Mouse (Mus musculus) MEL (cell line): ENCODE measurements around the gene Leng8. TPM values are rescaled to one million over a fixed set of nuclear protein-coding genes. Genes with fewer than 3 reads are reported as not detected.

Experiments
- DNase-seq: peaks from one replicate; pipeline ENCODE4 v3.0.0; 2011; ENCODE audit warnings: low read depth, low spot score
- H3K27ac ChIP-seq: 2 replicates; pipeline ENCODE4 v1.5.1; 2012; ENCODE audit warnings: low read depth, mild to moderate bottlenecking, control low read depth, low read length, moderate library complexity; ENCODE audit not compliant: control insufficient read depth
- H3K27me3 ChIP-seq, 2 experiments: fragments of 150-350 bp in 1 of 2; sonication (generic) in 1 of 2; 2 replicates each; pipeline ENCODE4 v1.6.1; 2012; ENCODE audit warnings: low read length in 2 of 2, mild to moderate bottlenecking in 2 of 2, improper control_type of control experiment in 1 of 2, moderate library complexity in 1 of 2; ENCODE audit not compliant: insufficient read depth in 2 of 2, control insufficient read depth in 1 of 2
- H3K36me3 ChIP-seq, 2 experiments: 2 replicates each; pipeline ENCODE4 v1.6.1; 2012 to 2014; ENCODE audit warnings: low read length in 2 of 2, improper control_type of control experiment in 1 of 2, inconsistent platforms in 1 of 2, mild to moderate bottlenecking in 1 of 2; ENCODE audit not compliant: insufficient read depth in 2 of 2, control insufficient read depth in 1 of 2
- H3K4me1 ChIP-seq, 2 experiments: fragments of 150-350 bp in 1 of 2; sonication (generic) in 1 of 2; 2 replicates each; pipeline ENCODE4 v1.6.1; 2012; ENCODE audit warnings: low read length in 2 of 2, improper control_type of control experiment in 1 of 2, mild to moderate bottlenecking in 1 of 2; ENCODE audit not compliant: insufficient read depth in 2 of 2, control insufficient read depth in 1 of 2
- H3K4me3 ChIP-seq, 2 experiments: fragments of 150-350 bp in 1 of 2; sonication (generic) in 1 of 2; 2 replicates each; pipeline ENCODE4 v1.5.1; 2012; ENCODE audit warnings: low read depth in 2 of 2, low read length in 2 of 2, mild to moderate bottlenecking in 2 of 2, moderate library complexity in 2 of 2, control low read depth in 1 of 2, improper control_type of control experiment in 1 of 2; ENCODE audit not compliant: control insufficient read depth in 1 of 2, insufficient read depth in 1 of 2
- H3K79me2 ChIP-seq: 2 replicates; pipeline ENCODE4 v1.6.1; 2012; ENCODE audit warnings: mild to moderate bottlenecking, low read length, moderate library complexity; ENCODE audit not compliant: control insufficient read depth, poor library complexity, insufficient read depth
- H3K9ac ChIP-seq: 2 replicates; pipeline ENCODE4 v1.6.1; 2012; ENCODE audit warnings: low read depth, mild to moderate bottlenecking, control low read depth, low read length, moderate library complexity; ENCODE audit not compliant: control insufficient read depth, poor library complexity, severe bottlenecking
- H3K9me3 ChIP-seq: fragments of 150-350 bp; sonication (generic); replicated peaks from 2 replicates; pipeline ENCODE4 v1.6.1; 2012; ENCODE audit warnings: mild to moderate bottlenecking, low read length, improper control_type of control experiment, moderate library complexity; ENCODE audit not compliant: insufficient read depth
- BHLHE40 ChIP-seq: IDR thresholded peaks from 2 replicates; pipeline ENCODE4 v1.6.1; 2012; ENCODE audit warnings: low read depth, mild to moderate bottlenecking, inconsistent platforms, low read length, improper control_type of control experiment, borderline replicate concordance
- CHD1 ChIP-seq: IDR thresholded peaks from 2 replicates; pipeline ENCODE4 v1.6.1; 2012; ENCODE audit warnings: low read depth, mild to moderate bottlenecking, inconsistent platforms, low read length, improper control_type of control experiment
- CHD2 ChIP-seq: IDR thresholded peaks from 2 replicates; pipeline ENCODE4 v1.6.1; 2011; ENCODE audit warnings: low read length, improper control_type of control experiment
- E2F4 ChIP-seq: IDR thresholded peaks from 2 replicates; pipeline ENCODE4 v1.6.1; 2011; ENCODE audit warnings: low read depth, low read length, improper control_type of control experiment, borderline replicate concordance
- GABPA ChIP-seq: IDR thresholded peaks from 2 replicates; pipeline ENCODE4 v1.6.1; 2012; ENCODE audit warnings: low read depth, mild to moderate bottlenecking, inconsistent platforms, low read length, improper control_type of control experiment, moderate library complexity
- HCFC1 ChIP-seq: IDR thresholded peaks from 2 replicates; pipeline ENCODE4 v1.6.1; 2012; ENCODE audit warnings: low read depth, mild to moderate bottlenecking, inconsistent platforms, low read length, improper control_type of control experiment, moderate library complexity
- JUND ChIP-seq: IDR thresholded peaks from 2 replicates; pipeline ENCODE4 v1.6.1; 2011; ENCODE audit warnings: low read depth, mild to moderate bottlenecking, improper control_type of control experiment, low read length
- KAT2A ChIP-seq: conservative IDR thresholded peaks from 2 replicates; pipeline ENCODE4 v1.6.1; 2012; ENCODE audit warnings: low read depth, low read length, improper control_type of control experiment, inconsistent platforms
- MAFK ChIP-seq: IDR thresholded peaks from 2 replicates; pipeline ENCODE4 v1.6.1; 2011; ENCODE audit warnings: low read depth, mild to moderate bottlenecking, low read length, improper control_type of control experiment, borderline replicate concordance
- MAX ChIP-seq: IDR thresholded peaks from 2 replicates; pipeline ENCODE4 v1.6.1; 2011; ENCODE audit warnings: low read length, improper control_type of control experiment
- MXI1 ChIP-seq: IDR thresholded peaks from 2 replicates; pipeline ENCODE4 v1.6.1; 2011; ENCODE audit warnings: mild to moderate bottlenecking, low read depth, low read length, improper control_type of control experiment
- NRF1 ChIP-seq: IDR thresholded peaks from 2 replicates; pipeline ENCODE4 v1.6.1; 2014; ENCODE audit warnings: low read depth, mild to moderate bottlenecking, inconsistent platforms, low read length, improper control_type of control experiment, moderate library complexity; ENCODE audit not compliant: poor library complexity, insufficient read depth, severe bottlenecking
- POLR2A ChIP-seq, 2 experiments: IDR thresholded peaks; 2 replicates each; pipeline ENCODE4 v1.6.1; 2011 to 2012; ENCODE audit warnings: low read length in 2 of 2, mild to moderate bottlenecking in 2 of 2, control low read depth in 1 of 2, improper control_type of control experiment in 1 of 2, low read depth in 1 of 2, moderate library complexity in 1 of 2; ENCODE audit not compliant: control insufficient read depth in 1 of 2, insufficient read depth in 1 of 2, poor library complexity in 1 of 2
- POLR2AphosphoS5 ChIP-seq: IDR thresholded peaks from 2 replicates; pipeline ENCODE4 v1.6.1; 2012; ENCODE audit warnings: low read depth, borderline replicate concordance, mild to moderate bottlenecking, inconsistent platforms, low read length, moderate library complexity, mixed read lengths
- RAD21 ChIP-seq: IDR thresholded peaks from 2 replicates; pipeline ENCODE4 v1.6.1; 2011; ENCODE audit warnings: mild to moderate bottlenecking, low read depth, low read length, improper control_type of control experiment
- SIN3A ChIP-seq: IDR thresholded peaks from 2 replicates; pipeline ENCODE4 v1.6.1; 2012; ENCODE audit warnings: low read length, improper control_type of control experiment, inconsistent platforms
- SMC3 ChIP-seq: IDR thresholded peaks from 2 replicates; pipeline ENCODE4 v1.6.1; 2011; ENCODE audit warnings: low read depth, low read length, improper control_type of control experiment
- TAL1 ChIP-seq: IDR thresholded peaks from 2 replicates; pipeline ENCODE4 v1.6.1; 2012; ENCODE audit warnings: mild to moderate bottlenecking, inconsistent platforms, low read length, moderate library complexity, mixed read lengths
- USF1 ChIP-seq: IDR thresholded peaks from 2 replicates; pipeline ENCODE4 v1.6.1; 2014; ENCODE audit warnings: low read depth, mild to moderate bottlenecking, inconsistent platforms, low read length, improper control_type of control experiment, moderate library complexity
- USF2 ChIP-seq, 2 experiments: IDR thresholded peaks; 2 replicates each; pipeline ENCODE4 v1.6.1; 2011 to 2012; ENCODE audit warnings: improper control_type of control experiment in 2 of 2, low read length in 2 of 2, borderline replicate concordance in 1 of 2, inconsistent platforms in 1 of 2, low read depth in 1 of 2, mild to moderate bottlenecking in 1 of 2; ENCODE audit not compliant: insufficient read depth in 1 of 2
- ZC3H11A ChIP-seq: IDR thresholded peaks from 2 replicates; pipeline ENCODE4 v1.6.1; 2012; ENCODE audit warnings: low read depth, mild to moderate bottlenecking, inconsistent platforms, low read length, improper control_type of control experiment
- ZKSCAN1 ChIP-seq: IDR thresholded peaks from 2 replicates; pipeline ENCODE4 v1.6.1; 2012; ENCODE audit warnings: low read depth, mild to moderate bottlenecking, inconsistent platforms, low read length, improper control_type of control experiment, moderate library complexity
- polyA plus RNA-seq, 2 experiments: library from polyadenylated mRNA; stranded (reverse) in 1 of 2; unstranded in 1 of 2; fragments of >175 nt in 1 of 2; fragments of >200 nt in 1 of 2; gene quantifications; 2 replicates each; pipeline versions ENCODE4 v1.2.1 to v1.2.4; 2012; ENCODE audit warnings: low replicate concordance in 2 of 2, low read depth in 1 of 2; ENCODE audit not compliant: insufficient read length in 2 of 2, insufficient read depth in 1 of 2, missing spikeins in 1 of 2
- total RNA-seq: library from RNA; depleted of rRNA; stranded (reverse); fragments of 300-350 nt; gene quantifications from 2 replicates; pipeline ENCODE4 v1.2.3, GENCODE M21; 2012

Gene Leng8
- total and polyA plus RNA-seq, 3 experiments = 28.2 to 89.9 TPM; not detected in 1

DNA sequence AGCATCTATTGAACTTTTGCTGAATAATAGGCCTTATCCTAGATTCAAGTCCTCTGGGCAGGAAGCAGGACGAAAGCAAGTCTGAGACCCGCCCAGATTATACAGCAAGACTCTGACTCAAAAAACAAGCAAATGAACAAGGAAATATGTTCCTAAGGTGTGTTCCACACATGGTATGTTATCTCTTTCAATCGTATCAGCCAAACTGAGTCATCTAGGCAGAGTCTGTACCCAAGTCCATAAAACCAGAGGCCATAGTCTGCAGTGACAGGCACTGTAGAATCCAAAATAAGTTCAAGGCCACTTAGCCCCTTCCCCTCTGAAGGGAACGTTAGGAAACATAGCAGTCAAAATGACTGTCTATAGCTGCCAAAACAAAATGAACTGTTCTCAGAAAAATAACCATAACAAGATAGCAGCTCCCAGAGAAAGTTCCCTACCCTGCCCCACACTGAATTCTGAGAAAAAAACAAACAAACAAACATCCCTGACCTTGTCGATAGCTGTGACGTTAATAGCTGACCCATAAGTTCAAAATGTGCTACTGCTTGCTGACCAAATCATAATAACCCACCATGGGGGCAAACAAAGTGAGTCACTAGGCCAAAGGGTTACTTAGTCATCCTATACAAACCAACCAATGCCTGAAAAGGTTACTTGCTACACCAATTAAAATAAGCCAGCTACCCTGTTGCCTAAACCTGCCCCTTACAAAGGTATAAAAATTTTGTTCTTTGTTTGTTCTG, 33.5 kb downstream of the Leng8 start:
- no peaks in the 10 kb centered on the region; a peak in 2 of 4 replicates for H3K27me3 ChIP-seq
- no peaks in the 10 kb centered on the region for H3K36me3 ChIP-seq
- H3K79me2 ChIP-seq = no peaks in the 10 kb centered on the region
- H3K4me1 ChIP-seq = no peaks in the 10 kb centered on the region; a peak in 1 of 4 replicates
- H3K9me3 ChIP-seq = no peaks in the 10 kb centered on the region
- H3K27ac ChIP-seq = no peak overlapping the region
- H3K9ac ChIP-seq = no peak overlapping the region
- no peak overlapping the region for H3K4me3 ChIP-seq
- DNase-seq = no peak
- TF ChIP-seq USF1 (no peak), ZC3H11A (no peak), KAT2A (no peak), GABPA (no peak), POLR2AphosphoS5 (no peak), BHLHE40 (no peak), MAX (no peak), CHD2 (no peak), MAFK (no peak), NRF1 (no peak), USF2 (IDR thresholded peaks at IDR 0.05; ENCODE audit: borderline replicate concordance in 1 of 2, insufficient read depth in 1 of 2, low read depth in 1 of 2, low read length in 2 of 2) (no peak), RAD21 (no peak), CHD1 (no peak), POLR2A (IDR thresholded peaks at IDR 0.05; ENCODE audit: control insufficient read depth in 1 of 2, insufficient read depth in 1 of 2, low read depth in 1 of 2, low read length in 2 of 2, poor library complexity in 1 of 2) (no peak), SMC3 (no peak), E2F4 (no peak), JUND (no peak), TAL1 (no peak), ZKSCAN1 (no peak), HCFC1 (no peak)

- Histone ChIP-seq H3K36me3 (no peaks in the 10 kb centered on the region), H3K79me2 (no peaks in the 10 kb centered on the region), H3K9me3 (no peaks in the 10 kb centered on the region), H3K27ac (no peak overlapping the region), H3K4me1 (no peaks in the 10 kb centered on the region), H3K9ac (no peak overlapping the region), H3K4me3 (no peak overlapping the region), H3K27me3 (peaks cover 0 to 2% of the 10 kb centered on the region in 2 experiments; a peak in 2 of 4 replicates)
- TF ChIP-seq POLR2A (IDR thresholded peaks at IDR 0.05; ENCODE audit: control insufficient read depth in 1 of 2, insufficient read depth in 1 of 2, low read depth in 1 of 2, low read length in 2 of 2, poor library complexity in 1 of 2) (no peak), SIN3A (peak; percentile 95), MXI1 (peak; percentile 69)
- peak; percentile 86 for DNase-seq
Measured at GRCm38 (mm10) chr7:4178438-4178837, 41.6 kb downstream of the Leng8 start.
